In the genomic region with DNA sequence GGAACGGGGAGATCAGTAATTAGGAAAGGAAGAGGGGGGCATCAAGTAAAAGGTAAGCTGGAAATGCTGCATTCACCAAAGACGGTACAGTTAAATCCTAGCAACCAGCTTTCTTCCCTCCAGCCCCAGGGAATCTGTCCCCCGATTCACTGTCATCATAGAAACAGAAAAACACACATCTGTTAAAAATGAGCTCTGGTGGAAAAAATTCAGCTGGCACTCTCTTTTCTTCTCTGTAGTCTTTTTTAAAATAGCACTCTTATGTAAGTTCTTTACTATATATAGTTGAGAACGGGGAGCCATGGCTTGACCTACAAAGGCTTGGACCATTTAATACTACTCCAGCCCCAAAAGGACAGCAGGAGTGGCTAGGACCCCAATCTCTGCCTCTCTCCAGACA, we compare ENCODE assay signal across 15 mouse cellular contexts.
DNase-seq lines count a peak whose midpoint lies in the region; ATAC-seq lines count a peak whose summit lies in the region.
"Had no signal": no experiment of that assay in that cellular context is flagged by ENCODE, and none has a peak within 500 bp of the region (broad histone marks: within the 10 kb centered on the region; RNA-seq: fewer than 3 reads in every experiment).

No protein-coding gene starts in this region.

- no peak overlapping the region for H3K4me3 ChIP-seq in heart, embryonic 13.5 days
- H3K4me3 ChIP-seq in limb, embryonic 15.5 days: no peak overlapping the region
- no peak overlapping the region for H3K4me3 ChIP-seq in limb, embryonic 10.5 days
- H3K4me3 ChIP-seq in brown adipose tissue, adult 24 weeks (ENCODE audit: insufficient read depth, low read depth, low read length): no peak overlapping the region
- no peak overlapping the region for H3K4me3 ChIP-seq in midbrain, embryonic 14.5 days (replicated peaks; ENCODE audit: low read depth, low read length)
- H3K4me3 ChIP-seq: forebrain, embryonic 15.5 days; hindbrain, embryonic 12.5 days; midbrain, embryonic 15.5 days; stomach, embryonic 15.5 days had no signal

- H3K4me2 ChIP-seq in heart, embryonic 13.5 days: no peak overlapping the region
- H3K4me2 ChIP-seq in limb, embryonic 15.5 days: no peak overlapping the region
- H3K4me2 ChIP-seq in midbrain, embryonic 14.5 days (ENCODE audit: low read length): no peak overlapping the region
- H3K4me2 ChIP-seq: forebrain, embryonic 15.5 days; hindbrain, embryonic 12.5 days; midbrain, embryonic 15.5 days; stomach, embryonic 15.5 days had no signal

- no peak overlapping the region for H3K9ac ChIP-seq in heart, embryonic 13.5 days
- H3K9ac ChIP-seq in limb, embryonic 15.5 days: no peak overlapping the region
- no peak overlapping the region for H3K9ac ChIP-seq in midbrain, embryonic 14.5 days (replicated peaks; ENCODE audit: low read length)
- H3K9ac ChIP-seq: forebrain, embryonic 15.5 days; hindbrain, embryonic 12.5 days; midbrain, embryonic 15.5 days; stomach, embryonic 15.5 days had no signal

- no peak for ATAC-seq in heart, embryonic 13.5 days (ENCODE audit: extremely low read depth, insufficient number of reproducible peaks, low FRiP score, low TSS enrichment)
- ATAC-seq in limb, embryonic 15.5 days (ENCODE audit: insufficient number of reproducible peaks, low FRiP score, low TSS enrichment, low read depth): no peak
- no peak for ATAC-seq in midbrain, embryonic 14.5 days (ENCODE audit: low FRiP score, low TSS enrichment)
- ATAC-seq: forebrain, embryonic 15.5 days; midbrain, embryonic 15.5 days had no signal

- DNase-seq in heart, adult 18-20 months: no peak
- no peak for DNase-seq in limb, embryonic 10.5 days (ENCODE audit: low spot score)
- peak; percentile 26 for DNase-seq in layer of hippocampus, adult 9-11 months
- no peak for DNase-seq in midbrain, embryonic 14.5 days
- no peak for DNase-seq in cerebellum, adult 18-20 months
- DNase-seq: cerebellum, adult 11 months; kidney, postnatal 36 days; thymus, postnatal 25 days had no signal

- H3K36me3 ChIP-seq in heart, embryonic 13.5 days: peaks cover 5% of the 10 kb centered on the region; the same call in 1 of the 2 replicates
- H3K36me3 ChIP-seq in limb, embryonic 15.5 days: peaks cover 2% of the 10 kb centered on the region; the same call in 1 of the 2 replicates
- peaks cover 11% of the 10 kb centered on the region; the same call in 1 of the 2 replicates for H3K36me3 ChIP-seq in limb, embryonic 10.5 days
- H3K36me3 ChIP-seq in midbrain, embryonic 14.5 days (ENCODE audit: control insufficient read depth, insufficient read depth, low read length): no peaks in the 10 kb centered on the region
- H3K36me3 ChIP-seq: forebrain, embryonic 15.5 days; hindbrain, embryonic 12.5 days; midbrain, embryonic 15.5 days; stomach, embryonic 15.5 days had no signal

- H3K27me3 ChIP-seq in heart, embryonic 13.5 days (replicated peaks): no peaks in the 10 kb centered on the region
- H3K27me3 ChIP-seq in limb, embryonic 15.5 days: no peaks in the 10 kb centered on the region
- no peaks in the 10 kb centered on the region for H3K27me3 ChIP-seq in limb, embryonic 10.5 days (ENCODE audit: low read depth, poor library complexity, severe bottlenecking)
- H3K27me3 ChIP-seq in midbrain, embryonic 14.5 days (ENCODE audit: control insufficient read depth, insufficient read depth, low read length): no peaks in the 10 kb centered on the region
- H3K27me3 ChIP-seq: forebrain, embryonic 15.5 days; hindbrain, embryonic 12.5 days; midbrain, embryonic 15.5 days; stomach, embryonic 15.5 days had no signal

- no peaks in the 10 kb centered on the region for H3K9me3 ChIP-seq in heart, embryonic 13.5 days
- no peaks in the 10 kb centered on the region for H3K9me3 ChIP-seq in limb, embryonic 15.5 days
- no peaks in the 10 kb centered on the region for H3K9me3 ChIP-seq in limb, embryonic 10.5 days (replicated peaks)
- no peaks in the 10 kb centered on the region for H3K9me3 ChIP-seq in midbrain, embryonic 14.5 days (ENCODE audit: control insufficient read depth, low read length)
- H3K9me3 ChIP-seq: forebrain, embryonic 15.5 days; hindbrain, embryonic 12.5 days; midbrain, embryonic 15.5 days; stomach, embryonic 15.5 days had no signal

- WGBS in heart, embryonic 13.5 days: 61% methylated on average over 4 of the region's 4 CpGs
- WGBS in limb, embryonic 15.5 days: 39% methylated on average over 4 of the region's 4 CpGs
- 85% methylated on average over 4 of the region's 4 CpGs for WGBS in limb, embryonic 10.5 days
- 70% methylated on average over 4 of the region's 4 CpGs for WGBS in midbrain, embryonic 14.5 days

- H3K4me1 ChIP-seq in heart, embryonic 13.5 days: peaks cover 69% of the 10 kb centered on the region
- H3K4me1 ChIP-seq in limb, embryonic 15.5 days: peaks cover 17% of the 10 kb centered on the region
- H3K4me1 ChIP-seq in limb, embryonic 10.5 days: 0 out of 2 replicates have a peak, but pooled peaks cover 3% of the 10 kb centered on the region
- peaks cover 16% of the 10 kb centered on the region for H3K4me1 ChIP-seq in brown adipose tissue, adult 24 weeks (ENCODE audit: control insufficient read depth, insufficient read depth, insufficient read length, low read length)
- H3K4me1 ChIP-seq in midbrain, embryonic 14.5 days (ENCODE audit: control insufficient read depth, insufficient read depth, low read length): no peaks in the 10 kb centered on the region
- H3K4me1 ChIP-seq: forebrain, embryonic 15.5 days; hindbrain, embryonic 12.5 days; midbrain, embryonic 15.5 days had no signal

- H3K27ac ChIP-seq in heart, embryonic 13.5 days (replicated peaks): peak overlapping the region; percentile 41
- H3K27ac ChIP-seq in limb, embryonic 15.5 days: peak overlapping the region; percentile 48
- no peak overlapping the region for H3K27ac ChIP-seq in limb, embryonic 10.5 days
- H3K27ac ChIP-seq in brown adipose tissue, adult 24 weeks (replicated peaks; ENCODE audit: low read depth, low read length): peak overlapping the region; percentile 49
- H3K27ac ChIP-seq in midbrain, embryonic 14.5 days (replicated peaks; ENCODE audit: low read depth, low read length): no peak overlapping the region
- H3K27ac ChIP-seq: forebrain, embryonic 15.5 days; hindbrain, embryonic 12.5 days; midbrain, embryonic 15.5 days; stomach, embryonic 15.5 days had no signal

Comparison
In these comparisons a context has a peak if more than half of its experiments do, and no peak if none do; other contexts are left out.
1. H3K27ac ChIP-seq: peak in heart, embryonic 13.5 days (single experiment), limb, embryonic 15.5 days (single experiment) and brown adipose tissue, adult 24 weeks (single experiment); none in limb, embryonic 10.5 days (single experiment) and midbrain, embryonic 14.5 days (single experiment).